31 mouse cellular contexts compared by ENCODE assay signal in genomic region chr11:100325062-100325629, GRCm38 (mm10). TPM values are rescaled to one million over a fixed set of nuclear protein-coding genes. Genes with fewer than 3 reads are reported as not detected.
"Had no signal": no experiment of that assay in that cellular context is flagged by ENCODE, and none has a peak within 500 bp of the region (broad histone marks: within the 10 kb centered on the region; RNA-seq: fewer than 3 reads in every experiment).

No protein-coding gene starts in this region.

- ATAC-seq: inflammation-experienced regulatory T-cells, adult 6 months; intestine, embryonic 16.5 days had no signal

- H3K9me3 ChIP-seq: liver, embryonic 13.5 days; midbrain, embryonic 12.5 days; stomach, embryonic 15.5 days had no signal

- H3K27ac ChIP-seq: left cerebral cortex, adult 2 months; liver, embryonic 13.5 days; midbrain, embryonic 12.5 days; stomach, embryonic 15.5 days had no signal

- DNase-seq: kidney, adult 18-20 months; kidney, adult 9 months; kidney, postnatal 14 days; kidney, postnatal 4 days; layer of hippocampus, postnatal 36 days; liver, embryonic 13.5 days; lung, adult 2 months; lung, postnatal 14 days; lung, postnatal 4 days; right cerebral cortex, postnatal 25 days; thymus, adult 2 months; thymus, postnatal 14 days; thymus, postnatal 4 days had no signal

- H3K9ac ChIP-seq: liver, embryonic 13.5 days; midbrain, embryonic 12.5 days; stomach, embryonic 15.5 days had no signal

- H3K4me2 ChIP-seq: liver, embryonic 13.5 days; midbrain, embryonic 12.5 days; stomach, embryonic 15.5 days had no signal

- H3K4me3 ChIP-seq: left cerebral cortex, adult 2 months; liver, embryonic 13.5 days; midbrain, embryonic 12.5 days; stomach, embryonic 15.5 days had no signal

- H3K27me3 ChIP-seq: liver, embryonic 13.5 days; midbrain, embryonic 12.5 days; stomach, embryonic 15.5 days had no signal

RNA-seq across cellular contexts. Expression of gene Gast, which starts 9.1 kb away (rescaled TPM):
- total RNA-seq: layer of hippocampus, adult 8-10 months; layer of hippocampus, postnatal 10 days; layer of hippocampus, postnatal 36 days; left cerebral cortex, adult 2 months; left cerebral cortex, postnatal 10 days; left cerebral cortex, postnatal 36 days; liver, adult 2 months; megakaryocyte progenitor cell, adult 5-6 weeks; megakaryocyte-erythroid progenitor cell, adult 5-6 weeks had no signal
- polyA plus RNA-seq: inflammation-experienced regulatory T-cells, adult 6 months; kidney, embryonic 16.5 days; limb, embryonic 11.5 days; liver, adult 2 months; liver, embryonic 13.5 days; liver, embryonic 16.5 days; lung, adult 2 months; lung, embryonic 16.5 days; neural tube, embryonic 11.5 days; neural tube, embryonic 14.5 days had no signal

RNA-seq across cellular contexts. Expression of gene Hap1, which starts 30.8 kb away (rescaled TPM):
- total RNA-seq: megakaryocyte progenitor cell, adult 5-6 weeks; megakaryocyte-erythroid progenitor cell, adult 5-6 weeks had no signal

RNA-seq across cellular contexts. Expression of gene Krt42, which starts 55.5 kb away (rescaled TPM):
- total RNA-seq: layer of hippocampus, adult 8-10 months; layer of hippocampus, postnatal 10 days; layer of hippocampus, postnatal 36 days; left cerebral cortex, adult 2 months; left cerebral cortex, postnatal 10 days; left cerebral cortex, postnatal 36 days; liver, adult 2 months; megakaryocyte progenitor cell, adult 5-6 weeks; megakaryocyte-erythroid progenitor cell, adult 5-6 weeks had no signal
- polyA plus RNA-seq: inflammation-experienced regulatory T-cells, adult 6 months; intestine, embryonic 16.5 days; kidney, embryonic 16.5 days; liver, adult 2 months; liver, embryonic 13.5 days; liver, embryonic 16.5 days; lung, adult 2 months; lung, embryonic 16.5 days; midbrain, embryonic 12.5 days; neural tube, embryonic 11.5 days; neural tube, embryonic 14.5 days; stomach, embryonic 15.5 days had no signal
